Mouse (Mus musculus) MEL (cell line): ENCODE data around the gene Syt16.

Experiments
- BHLHE40 ChIP-seq: IDR thresholded peaks from 2 replicates; pipeline ENCODE4 v1.6.1; 2012; ENCODE audit warnings: low read depth, mild to moderate bottlenecking, inconsistent platforms, low read length, improper control_type of control experiment, borderline replicate concordance
- CTCF ChIP-seq, 3 experiments: IDR thresholded peaks in 2 of 3; conservative IDR thresholded peaks in 1 of 3; 2 replicates each; pipeline ENCODE4 v1.5.1; 2011 to 2012; ENCODE audit warnings: low read length in 3 of 3, low read depth in 2 of 3, mild to moderate bottlenecking in 2 of 3, improper control_type of control experiment in 1 of 3, inconsistent platforms in 1 of 3, mixed read lengths in 1 of 3, moderate library complexity in 1 of 3; ENCODE audit not compliant: control insufficient read depth in 1 of 3, insufficient read depth in 1 of 3, poor library complexity in 1 of 3, severe bottlenecking in 1 of 3
- EP300 ChIP-seq, 2 experiments: IDR thresholded peaks; 2 replicates each; pipeline ENCODE4 v1.6.1; 2011; ENCODE audit warnings: improper control_type of control experiment in 2 of 2, low read length in 2 of 2, low read depth in 1 of 2, mild to moderate bottlenecking in 1 of 2
- GABPA ChIP-seq: IDR thresholded peaks from 2 replicates; pipeline ENCODE4 v1.6.1; 2012; ENCODE audit warnings: low read depth, mild to moderate bottlenecking, inconsistent platforms, low read length, improper control_type of control experiment, moderate library complexity
- GATA1 ChIP-seq: IDR thresholded peaks from 2 replicates; pipeline ENCODE4 v1.6.1; 2011; ENCODE audit warnings: low read depth, low read length, improper control_type of control experiment
- MAX ChIP-seq: IDR thresholded peaks from 2 replicates; pipeline ENCODE4 v1.6.1; 2011; ENCODE audit warnings: low read length, improper control_type of control experiment
- POLR2A ChIP-seq, 2 experiments: IDR thresholded peaks; 2 replicates each; pipeline ENCODE4 v1.6.1; 2011 to 2012; ENCODE audit warnings: low read length in 2 of 2, mild to moderate bottlenecking in 2 of 2, control low read depth in 1 of 2, improper control_type of control experiment in 1 of 2, low read depth in 1 of 2, moderate library complexity in 1 of 2; ENCODE audit not compliant: control insufficient read depth in 1 of 2, insufficient read depth in 1 of 2, poor library complexity in 1 of 2
- RAD21 ChIP-seq: IDR thresholded peaks from 2 replicates; pipeline ENCODE4 v1.6.1; 2011; ENCODE audit warnings: mild to moderate bottlenecking, low read depth, low read length, improper control_type of control experiment
- ZC3H11A ChIP-seq: IDR thresholded peaks from 2 replicates; pipeline ENCODE4 v1.6.1; 2012; ENCODE audit warnings: low read depth, mild to moderate bottlenecking, inconsistent platforms, low read length, improper control_type of control experiment

GRCm38 (mm10) chr12:74284020-74284684 lies 286.7 kb downstream of the Syt16 start:
- TF ChIP-seq GATA1: no peak
- no peak for TF ChIP-seq EP300 (IDR thresholded peaks at IDR 0.05; ENCODE audit: low read depth in 1 of 2, low read length in 2 of 2)
- no peak for TF ChIP-seq CTCF (IDR thresholded peaks at IDR 0.05 in 2 of 3, conservative IDR thresholded peaks at IDR 0.05 in 1 of 3; ENCODE audit: control insufficient read depth in 1 of 3, insufficient read depth in 1 of 3, low read depth in 2 of 3, low read length in 3 of 3, poor library complexity in 1 of 3, severe bottlenecking in 1 of 3)
- TF ChIP-seq MAX: no peak
- no peak for TF ChIP-seq RAD21
- no peak for TF ChIP-seq BHLHE40
- no peak for TF ChIP-seq ZC3H11A
- TF ChIP-seq POLR2A (IDR thresholded peaks at IDR 0.05; ENCODE audit: control insufficient read depth in 1 of 2, insufficient read depth in 1 of 2, low read depth in 1 of 2, low read length in 2 of 2, poor library complexity in 1 of 2): no peak
- TF ChIP-seq GABPA: no peak
